Mouse (Mus musculus): Measurements from ENCODE around the gene Wbp4. TPM values are rescaled to one million over a fixed set of nuclear protein-coding genes. Genes with fewer than 3 reads are reported as not detected.
A peak's percentile ranks its signal among the peaks of the same experiment; 100 is the strongest.

Gene Wbp4
- polyA plus RNA-seq, 1 experiment from 2014 or later: 46.0 TPM

GRCm38 (mm10) chr14:79520612-79521011 is 39.3 kb upstream of the Wbp4 start:
- Histone ChIP-seq H3K36me3 (ENCODE audit: control insufficient read depth, insufficient read depth, low read length) (no peaks in the 10 kb centered on the region), H3K4me3 (ENCODE audit: low read depth, low read length) (no peak overlapping the region), H3K27ac (replicated peaks; ENCODE audit: low read depth, low read length) (no peak overlapping the region), H3K27me3 (replicated peaks; ENCODE audit: control insufficient read depth, insufficient read depth, low read length) (no peaks in the 10 kb centered on the region), H3K4me1 (ENCODE audit: control insufficient read depth, insufficient read depth, low read length) (peaks cover 3% of the 10 kb centered on the region; the same call in 1 of the 2 replicates), H3K4me2 (ENCODE audit: low read depth, low read length) (no peak overlapping the region), H3K9ac (ENCODE audit: low read depth, low read length) (no peak overlapping the region), H3K9me3 (ENCODE audit: control insufficient read depth, low read length) (no peaks in the 10 kb centered on the region)
- ATAC-seq (ENCODE audit: low read depth) (no peak), DNase-seq (ENCODE audit: low spot score) (no peak)

GRCm38 (mm10) chr14:79519663-79519975 is 38.3 kb upstream of the Wbp4 start:
- no peaks in the 10 kb centered on the region for H3K27me3 ChIP-seq (replicated peaks; ENCODE audit: control insufficient read depth, insufficient read depth, low read length)
- H3K4me2 ChIP-seq (ENCODE audit: low read depth, low read length): no peak overlapping the region
- H3K9ac ChIP-seq (ENCODE audit: low read depth, low read length): no peak overlapping the region
- H3K4me3 ChIP-seq (ENCODE audit: low read depth, low read length): no peak overlapping the region
- H3K36me3 ChIP-seq (ENCODE audit: control insufficient read depth, insufficient read depth, low read length): no peaks in the 10 kb centered on the region
- DNase-seq (ENCODE audit: low spot score) (no peak), ATAC-seq (ENCODE audit: low read depth) (peak; percentile 44; the same call in 1 of the 2 replicates)
- H3K27ac ChIP-seq (replicated peaks; ENCODE audit: low read depth, low read length): no peak overlapping the region
- H3K9me3 ChIP-seq (ENCODE audit: control insufficient read depth, low read length): no peaks in the 10 kb centered on the region
- 43% methylated on average over 1 of the region's 1 CpGs for WGBS
- H3K4me1 ChIP-seq (ENCODE audit: control insufficient read depth, insufficient read depth, low read length): peaks cover 3% of the 10 kb centered on the region; the same call in 1 of the 2 replicates

GRCm38 (mm10) chr14:79518761-79519662 is 37.7 kb upstream of the Wbp4 start:
- DNase-seq (ENCODE audit: low spot score): no peak
- no peak overlapping the region for H3K4me2 ChIP-seq (ENCODE audit: low read depth, low read length)

GRCm38 (mm10) chr14:79518123-79518522 is 36.8 kb upstream of the Wbp4 start:
- H3K36me3 ChIP-seq (ENCODE audit: control insufficient read depth, insufficient read depth, low read length): no peaks in the 10 kb centered on the region
- no peak overlapping the region for H3K4me2 ChIP-seq (ENCODE audit: low read depth, low read length)
- WGBS: 68% methylated on average over 2 of the region's 2 CpGs
- DNase-seq (ENCODE audit: low spot score) (no peak), ATAC-seq (ENCODE audit: low read depth) (no peak)
- no peak overlapping the region for H3K4me3 ChIP-seq (ENCODE audit: low read depth, low read length)
- H3K27ac ChIP-seq (replicated peaks; ENCODE audit: low read depth, low read length): no peak overlapping the region
- H3K27me3 ChIP-seq (replicated peaks; ENCODE audit: control insufficient read depth, insufficient read depth, low read length): no peaks in the 10 kb centered on the region
- no peak overlapping the region for H3K9ac ChIP-seq (ENCODE audit: low read depth, low read length)
- H3K9me3 ChIP-seq (ENCODE audit: control insufficient read depth, low read length): no peaks in the 10 kb centered on the region
- H3K4me1 ChIP-seq (ENCODE audit: control insufficient read depth, insufficient read depth, low read length): no peaks in the 10 kb centered on the region

More at GRCm38 (mm10) chr14:79518761-79519662, 37.7 kb upstream of the Wbp4 start:
- H3K27ac ChIP-seq (replicated peaks; ENCODE audit: low read depth, low read length): no peak overlapping the region
- ATAC-seq (ENCODE audit: low read depth): no peak
- H3K4me1 ChIP-seq (ENCODE audit: control insufficient read depth, insufficient read depth, low read length): peaks cover 3% of the 10 kb centered on the region; the same call in 1 of the 2 replicates
- 0 out of 2 replicates have a peak overlapping the region, but pooled peaks have one; percentile 2 for H3K9ac ChIP-seq (ENCODE audit: low read depth, low read length)
- WGBS: 64% methylated on average over 19 of the region's 19 CpGs
- no peaks in the 10 kb centered on the region for H3K9me3 ChIP-seq (ENCODE audit: control insufficient read depth, low read length)
- H3K36me3 ChIP-seq (ENCODE audit: control insufficient read depth, insufficient read depth, low read length): no peaks in the 10 kb centered on the region
- H3K27me3 ChIP-seq (replicated peaks; ENCODE audit: control insufficient read depth, insufficient read depth, low read length): no peaks in the 10 kb centered on the region
- no peak overlapping the region for H3K4me3 ChIP-seq (ENCODE audit: low read depth, low read length)

GRCm38 (mm10) chr14:79517185-79517740 is 35.9 kb upstream of the Wbp4 start:
- WGBS: 81% methylated on average over 8 of the region's 8 CpGs
- H3K9ac ChIP-seq (ENCODE audit: low read depth, low read length): no peak overlapping the region
- H3K4me2 ChIP-seq (ENCODE audit: low read depth, low read length): peak overlapping the region; percentile 10; the same call in 1 of the 2 replicates
- H3K27ac ChIP-seq (replicated peaks; ENCODE audit: low read depth, low read length): no peak overlapping the region
- no peaks in the 10 kb centered on the region for H3K9me3 ChIP-seq (ENCODE audit: control insufficient read depth, low read length)
- H3K4me1 ChIP-seq (ENCODE audit: control insufficient read depth, insufficient read depth, low read length): no peaks in the 10 kb centered on the region
- no peaks in the 10 kb centered on the region for H3K36me3 ChIP-seq (ENCODE audit: control insufficient read depth, insufficient read depth, low read length)
- H3K4me3 ChIP-seq (ENCODE audit: low read depth, low read length): no peak overlapping the region
- no peaks in the 10 kb centered on the region for H3K27me3 ChIP-seq (replicated peaks; ENCODE audit: control insufficient read depth, insufficient read depth, low read length)
- DNase-seq (ENCODE audit: low spot score): no peak
- ATAC-seq (ENCODE audit: low read depth): no peak

GRCm38 (mm10) chr14:79516751-79517150 is 35.4 kb upstream of the Wbp4 start:
- H3K4me3 ChIP-seq (ENCODE audit: low read depth, low read length): no peak overlapping the region
- H3K4me2 ChIP-seq (ENCODE audit: low read depth, low read length): peak overlapping the region; percentile 10; the same call in 1 of the 2 replicates
- no peak for DNase-seq (ENCODE audit: low spot score)
- H3K4me1 ChIP-seq (ENCODE audit: control insufficient read depth, insufficient read depth, low read length): no peaks in the 10 kb centered on the region
- no peaks in the 10 kb centered on the region for H3K9me3 ChIP-seq (ENCODE audit: control insufficient read depth, low read length)
- no peaks in the 10 kb centered on the region for H3K27me3 ChIP-seq (replicated peaks; ENCODE audit: control insufficient read depth, insufficient read depth, low read length)
- no peak overlapping the region for H3K27ac ChIP-seq (replicated peaks; ENCODE audit: low read depth, low read length)
- H3K36me3 ChIP-seq (ENCODE audit: control insufficient read depth, insufficient read depth, low read length): no peaks in the 10 kb centered on the region
- 89% methylated on average over 2 of the region's 2 CpGs for WGBS
- ATAC-seq (ENCODE audit: low read depth): no peak
- no peak overlapping the region for H3K9ac ChIP-seq (ENCODE audit: low read depth, low read length)

GRCm38 (mm10) chr14:79516243-79516610 is 34.9 kb upstream of the Wbp4 start:
- Histone ChIP-seq H3K27me3 (replicated peaks; ENCODE audit: control insufficient read depth, insufficient read depth, low read length) (no peaks in the 10 kb centered on the region), H3K27ac (replicated peaks; ENCODE audit: low read depth, low read length) (no peak overlapping the region), H3K9me3 (ENCODE audit: control insufficient read depth, low read length) (no peaks in the 10 kb centered on the region), H3K4me3 (ENCODE audit: low read depth, low read length) (no peak overlapping the region), H3K36me3 (ENCODE audit: control insufficient read depth, insufficient read depth, low read length) (no peaks in the 10 kb centered on the region), H3K4me1 (ENCODE audit: control insufficient read depth, insufficient read depth, low read length) (no peaks in the 10 kb centered on the region), H3K4me2 (ENCODE audit: low read depth, low read length) (peak overlapping the region; percentile 10; the same call in 1 of the 2 replicates), H3K9ac (ENCODE audit: low read depth, low read length) (no peak overlapping the region)
- no peak for DNase-seq (ENCODE audit: low spot score)
- WGBS: 79% methylated on average over 5 of the region's 5 CpGs
- ATAC-seq (ENCODE audit: low read depth): no peak

- peak; percentile 53; the same call in 1 of the 2 replicates for ATAC-seq (ENCODE audit: low read depth)
- Histone ChIP-seq H3K4me3 (ENCODE audit: low read depth, low read length) (peak overlapping the region; percentile 16; the same call in 1 of the 2 replicates), H3K9ac (ENCODE audit: low read depth, low read length) (peak overlapping the region; percentile 35; the same call in 1 of the 2 replicates), H3K36me3 (ENCODE audit: control insufficient read depth, insufficient read depth, low read length) (no peaks in the 10 kb centered on the region), H3K27me3 (replicated peaks; ENCODE audit: control insufficient read depth, insufficient read depth, low read length) (no peaks in the 10 kb centered on the region), H3K4me2 (ENCODE audit: low read depth, low read length) (peak overlapping the region; percentile 30; the same call in 1 of the 2 replicates), H3K4me1 (ENCODE audit: control insufficient read depth, insufficient read depth, low read length) (0 out of 2 replicates have a peak, but pooled peaks cover 2% of the 10 kb centered on the region), H3K9me3 (ENCODE audit: control insufficient read depth, low read length) (no peaks in the 10 kb centered on the region), H3K27ac (replicated peaks; ENCODE audit: low read depth, low read length) (peak overlapping the region; percentile 56)
- 66% methylated on average over 8 of the region's 8 CpGs for WGBS
- peak; percentile 71 for DNase-seq (ENCODE audit: low spot score)
These were observed 34.4 kb upstream of the Wbp4 start for GRCm38 (mm10) chr14:79515511-79516242.
